Mouse (Mus musculus) bone marrow macrophage, adult 2 months (primary cell): ENCODE data around the gene Gpr34. TPM values are rescaled to one million over a fixed set of nuclear protein-coding genes. Genes with fewer than 3 reads are reported as not detected.

ENCODE experiments used
- H3K27ac ChIP-seq: 2 replicates; pipeline ENCODE4 v1.5.1; 2012; ENCODE audit warnings: low read depth, low read length; ENCODE audit not compliant: insufficient read depth
- H3K4me1 ChIP-seq: 2 replicates; pipeline ENCODE4 v1.6.1; 2012; ENCODE audit warnings: low read length; ENCODE audit not compliant: control insufficient read depth, insufficient read depth
- H3K4me3 ChIP-seq: 2 replicates; pipeline ENCODE4 v1.5.1; 2012; ENCODE audit warnings: mild to moderate bottlenecking, low read length, moderate library complexity; ENCODE audit not compliant: insufficient read depth
- CTCF ChIP-seq: IDR thresholded peaks from 2 replicates; pipeline ENCODE4 v1.5.1; 2012; ENCODE audit warnings: low read depth, mild to moderate bottlenecking, low read length, moderate library complexity
- POLR2A ChIP-seq: IDR thresholded peaks from 2 replicates; pipeline ENCODE4 v1.6.1; 2012; ENCODE audit warnings: mild to moderate bottlenecking, low read depth, low read length, borderline replicate concordance
- polyA plus RNA-seq: library from polyadenylated mRNA; stranded (reverse); fragments of >200 nt; gene quantifications from 2 replicates; pipeline ENCODE4 v1.2.4, GENCODE M21; 2012; ENCODE audit not compliant: missing spikeins, insufficient read depth, insufficient read length

Gpr34 gene
- polyA plus RNA-seq, 1 experiment: 24.0 TPM

DNA sequence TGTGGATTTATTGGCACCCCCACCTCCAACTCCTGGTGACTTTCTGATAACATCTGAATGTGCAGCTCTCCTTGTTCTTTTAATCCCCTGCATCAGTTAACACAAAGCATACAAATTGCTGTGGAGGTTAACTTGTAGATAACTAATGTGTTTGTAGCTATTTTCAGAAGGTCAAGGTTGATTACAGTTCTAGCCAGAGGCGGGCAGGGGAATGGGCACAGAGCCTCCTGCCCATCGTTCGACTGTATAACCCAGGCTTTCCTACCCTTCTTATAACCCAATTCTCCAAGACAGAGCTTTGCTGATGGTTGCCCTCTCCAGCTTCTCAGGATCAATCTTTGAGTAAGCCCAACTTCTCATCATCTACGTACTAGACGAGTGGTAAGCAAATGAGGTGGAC, 29.2 kb downstream of the Gpr34 start, which contains the start of gene Gpr82:
Gpr82 (plus strand) TSS at position 301 of the 400 bp plus-strand sequence.
- Histone ChIP-seq H3K27ac (no peak within 1 kb of the TSS), H3K4me3 (no peak within 1 kb of the TSS), H3K4me1 (peaks cover 15% of the 10 kb centered on the region)
- TF ChIP-seq CTCF (no peak), POLR2A (no peak)

DNA sequence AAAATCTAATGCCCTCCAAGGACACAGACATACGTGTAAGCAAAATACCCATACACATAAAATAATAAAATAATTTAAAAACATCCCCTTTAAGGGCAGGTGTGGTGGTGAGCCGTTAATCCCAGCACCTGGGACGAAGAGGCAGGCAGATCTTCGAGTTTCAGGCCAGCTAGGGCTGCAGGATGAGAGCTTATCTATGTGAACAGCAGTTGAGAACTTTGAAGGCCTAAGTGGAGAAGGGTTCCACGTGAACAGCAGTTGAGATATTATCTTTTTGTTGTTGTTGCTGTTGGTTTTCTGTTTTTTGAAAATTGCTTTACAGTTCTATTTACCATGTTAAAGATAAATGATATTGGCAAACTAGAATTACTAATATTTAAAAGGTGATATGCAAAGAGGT, 37.0 kb downstream of the Gpr34 start:
- no peak overlapping the region for H3K4me3 ChIP-seq
- TF ChIP-seq CTCF (no peak), POLR2A (no peak)
- H3K27ac ChIP-seq: no peak overlapping the region
- no peaks in the 10 kb centered on the region; the same call in 1 of the 2 replicates for H3K4me1 ChIP-seq

DNA sequence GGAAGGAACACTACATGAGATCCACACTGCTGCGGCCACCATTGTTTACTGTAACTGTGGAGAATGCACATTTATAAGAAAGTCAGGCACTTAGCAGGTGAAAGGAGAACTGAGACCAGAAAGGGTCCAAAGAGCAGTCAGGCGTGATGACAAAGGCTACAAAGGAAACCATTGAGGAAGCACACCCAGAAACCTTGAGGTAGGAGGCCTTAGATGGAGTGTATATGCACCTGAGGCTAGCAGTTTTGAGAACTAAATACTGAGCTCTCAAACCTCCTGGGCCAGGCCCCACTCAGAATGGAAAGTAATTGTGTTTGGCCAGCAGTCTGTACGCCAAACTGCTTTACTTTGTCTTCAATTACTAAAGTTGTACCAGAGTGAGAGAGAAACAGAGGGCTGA, 38.5 kb downstream of the Gpr34 start:
- H3K4me1 ChIP-seq: no peaks in the 10 kb centered on the region; the same call in 1 of the 2 replicates
- no peak for TF ChIP-seq POLR2A
- TF ChIP-seq CTCF: no peak
- no peak overlapping the region for H3K4me3 ChIP-seq
- H3K27ac ChIP-seq: no peak overlapping the region

DNA sequence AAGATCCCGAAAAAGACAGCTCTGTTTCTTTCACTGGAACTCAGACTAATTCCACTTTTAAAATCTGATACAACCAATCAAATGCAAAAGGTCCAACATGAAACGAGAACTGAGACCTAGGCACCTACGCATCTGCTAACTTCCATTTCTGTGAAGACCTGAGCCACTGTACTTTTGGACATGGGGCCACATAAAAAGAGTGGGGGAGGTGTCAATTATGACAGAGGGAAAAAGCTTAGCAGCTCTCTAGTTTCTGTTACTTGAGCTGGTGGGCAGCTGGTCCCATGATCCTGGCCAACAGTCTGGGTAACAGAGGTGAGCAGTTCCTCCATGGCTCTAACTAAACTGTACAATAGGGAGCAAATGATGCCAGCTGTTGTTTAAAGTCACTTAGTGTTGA, 41.1 kb downstream of the Gpr34 start:
- no peak for TF ChIP-seq POLR2A
- no peak for TF ChIP-seq CTCF

DNA sequence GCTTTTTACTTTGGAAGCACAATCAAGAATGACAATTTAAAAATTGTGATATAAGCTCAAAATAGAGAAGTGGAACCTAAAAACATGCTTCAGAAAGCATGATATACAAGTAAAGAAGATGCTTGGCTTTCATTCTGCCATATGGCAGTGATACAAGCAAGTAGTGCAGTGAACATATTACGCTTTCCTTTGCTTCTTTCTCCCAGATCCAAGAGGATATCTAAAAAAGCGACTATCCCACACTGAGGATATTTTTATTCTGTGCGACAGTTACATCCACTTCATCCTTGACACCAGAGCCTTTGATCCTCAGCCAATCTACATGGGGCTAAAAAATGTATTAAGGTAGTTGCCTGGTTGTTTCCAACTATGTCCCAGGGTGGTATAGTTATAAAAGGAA, 49.9 kb downstream of the Gpr34 start:
- no peak for TF ChIP-seq CTCF
- Histone ChIP-seq H3K4me3 (no peak overlapping the region), H3K27ac (no peak overlapping the region), H3K4me1 (no peaks in the 10 kb centered on the region)

More for the DNA sequence above, 41.1 kb downstream of the Gpr34 start:
- no peak overlapping the region for H3K4me3 ChIP-seq
- no peaks in the 10 kb centered on the region; the same call in 1 of the 2 replicates for H3K4me1 ChIP-seq
- no peak overlapping the region for H3K27ac ChIP-seq

DNA sequence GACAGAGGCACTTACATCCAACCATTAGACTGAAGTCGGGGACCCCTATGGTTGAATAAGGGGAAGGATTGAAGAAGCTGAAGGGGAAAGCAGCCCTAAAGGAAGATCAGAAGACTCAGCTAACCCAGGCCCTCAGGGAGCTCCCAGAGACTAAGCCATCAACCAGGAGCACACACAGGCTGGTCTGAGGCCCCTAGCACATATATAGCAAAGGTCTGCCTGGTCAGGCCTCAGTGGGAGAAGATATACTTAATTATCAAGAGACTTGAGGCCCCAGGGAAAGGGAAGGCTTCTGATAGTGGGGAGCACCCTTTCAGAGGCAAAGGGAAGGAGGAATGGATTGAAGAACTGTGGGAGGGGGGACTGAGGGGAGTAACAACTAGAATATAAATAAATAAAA, 54.7 kb downstream of the Gpr34 start:
- TF ChIP-seq POLR2A (no peak), CTCF (no peak)
- Histone ChIP-seq H3K4me3 (no peak overlapping the region), H3K27ac (no peak overlapping the region), H3K4me1 (no peaks in the 10 kb centered on the region)

DNA sequence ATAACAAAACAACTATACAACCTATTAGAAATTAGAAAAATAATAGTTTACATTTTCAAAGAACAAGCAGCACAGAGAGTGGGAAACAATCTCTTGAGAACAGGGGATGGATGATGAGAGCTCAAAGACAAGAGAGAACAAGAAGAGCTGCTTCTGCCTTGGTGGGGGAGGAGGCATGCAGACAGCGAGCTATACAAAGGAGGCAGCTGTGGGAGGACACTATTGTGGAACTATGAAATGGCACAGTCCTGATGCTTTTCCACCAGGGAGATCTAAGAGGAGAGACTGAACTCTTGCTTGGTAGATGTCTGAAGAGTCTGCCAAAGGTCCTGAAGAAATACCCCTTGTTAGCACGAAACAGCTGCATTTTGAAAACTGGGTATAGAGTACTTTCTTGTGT, 56.5 kb downstream of the Gpr34 start:
- no peak for TF ChIP-seq POLR2A
- TF ChIP-seq CTCF: no peak

More for the DNA sequence above, 56.5 kb downstream of the Gpr34 start:
- no peak overlapping the region for H3K27ac ChIP-seq
- no peaks in the 10 kb centered on the region for H3K4me1 ChIP-seq
- H3K4me3 ChIP-seq: no peak overlapping the region

Other genes with a start within 250 kb of the Gpr34 start
- gene Nyx, start 166.0 kb upstream of the Gpr34 start, polyA plus RNA-seq: not detected in 2 replicates
- 0.85 and 1.6 TPM in 2 replicates for gene Gpr82, start 29.3 kb downstream of the Gpr34 start, polyA plus RNA-seq
- 19.8 and 24.9 TPM in 2 replicates for gene Cask, start 219.3 kb downstream of the Gpr34 start, polyA plus RNA-seq